In the genomic region with DNA sequence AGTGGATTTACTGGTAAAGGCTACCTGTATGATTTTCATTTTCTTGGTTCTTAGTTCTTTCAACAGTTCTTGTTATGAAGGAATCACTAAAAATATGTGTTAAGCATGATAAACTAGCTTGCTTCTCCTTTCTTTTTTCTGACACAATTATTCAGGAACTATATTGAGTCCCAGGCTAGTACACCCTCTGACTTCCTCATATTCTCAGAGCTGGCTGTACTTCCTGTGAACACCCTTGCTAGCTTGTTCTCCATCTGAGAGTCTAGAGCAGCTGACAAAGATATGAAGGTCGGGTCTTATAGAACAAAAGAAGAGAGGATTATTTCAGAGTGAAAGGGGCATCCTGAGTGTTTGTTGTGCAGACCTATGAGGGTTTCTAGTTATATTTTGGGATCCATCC, we compare ENCODE assay signal across 28 mouse cellular contexts. TPM values are rescaled to one million over a fixed set of nuclear protein-coding genes. Genes with fewer than 3 reads are reported as not detected.
DNase-seq lines count a peak whose midpoint lies in the region; ATAC-seq lines count a peak whose summit lies in the region.
"Had no signal": no experiment of that assay in that cellular context is flagged by ENCODE, and none has a peak within 500 bp of the region (broad histone marks: within the 10 kb centered on the region; RNA-seq: fewer than 3 reads in every experiment).

No protein-coding gene starts in this region.

- H3K4me3 ChIP-seq in midbrain, embryonic 11.5 days (ENCODE audit: low read depth, low read length): no peak overlapping the region
- no peak overlapping the region for H3K4me3 ChIP-seq in midbrain, embryonic 10.5 days
- no peak overlapping the region for H3K4me3 ChIP-seq in hindbrain, embryonic 13.5 days
- H3K4me3 ChIP-seq: embryonic facial prominence, embryonic 12.5 days; heart, adult 2 months; hindbrain, embryonic 15.5 days; limb, embryonic 15.5 days; megakaryocyte, embryonic 14.5 days had no signal

- no peaks in the 10 kb centered on the region for H3K4me1 ChIP-seq in midbrain, embryonic 11.5 days (ENCODE audit: control insufficient read depth, insufficient read depth, low read length)
- H3K4me1 ChIP-seq in midbrain, embryonic 10.5 days: no peaks in the 10 kb centered on the region
- no peaks in the 10 kb centered on the region for H3K4me1 ChIP-seq in hindbrain, embryonic 13.5 days (replicated peaks)
- H3K4me1 ChIP-seq: embryonic facial prominence, embryonic 12.5 days; hindbrain, embryonic 15.5 days; limb, embryonic 15.5 days had no signal

- H3K27ac ChIP-seq in midbrain, embryonic 11.5 days (ENCODE audit: low read depth, low read length): no peak overlapping the region
- no peak overlapping the region for H3K27ac ChIP-seq in midbrain, embryonic 10.5 days (replicated peaks)
- no peak overlapping the region for H3K27ac ChIP-seq in hindbrain, embryonic 13.5 days
- H3K27ac ChIP-seq: embryonic facial prominence, embryonic 12.5 days; heart, adult 2 months; hindbrain, embryonic 15.5 days; limb, embryonic 15.5 days had no signal

- no peaks in the 10 kb centered on the region for H3K9me3 ChIP-seq in midbrain, embryonic 11.5 days (ENCODE audit: control insufficient read depth, low read length)
- H3K9me3 ChIP-seq in midbrain, embryonic 10.5 days (replicated peaks): no peaks in the 10 kb centered on the region
- no peaks in the 10 kb centered on the region for H3K9me3 ChIP-seq in hindbrain, embryonic 13.5 days
- H3K9me3 ChIP-seq: embryonic facial prominence, embryonic 12.5 days; hindbrain, embryonic 15.5 days; limb, embryonic 15.5 days; megakaryocyte, embryonic 14.5 days had no signal

- H3K4me2 ChIP-seq in midbrain, embryonic 11.5 days: no peak overlapping the region
- H3K4me2 ChIP-seq in hindbrain, embryonic 13.5 days: no peak overlapping the region
- H3K4me2 ChIP-seq: embryonic facial prominence, embryonic 12.5 days; hindbrain, embryonic 15.5 days; limb, embryonic 15.5 days had no signal

- no peaks in the 10 kb centered on the region for H3K27me3 ChIP-seq in midbrain, embryonic 11.5 days (ENCODE audit: control insufficient read depth, insufficient read depth, low read length)
- no peaks in the 10 kb centered on the region for H3K27me3 ChIP-seq in midbrain, embryonic 10.5 days (ENCODE audit: low read depth, poor library complexity, severe bottlenecking)
- H3K27me3 ChIP-seq in hindbrain, embryonic 13.5 days: no peaks in the 10 kb centered on the region
- H3K27me3 ChIP-seq: embryonic facial prominence, embryonic 12.5 days; hindbrain, embryonic 15.5 days; limb, embryonic 15.5 days; megakaryocyte, embryonic 14.5 days had no signal

- no peak for ATAC-seq in midbrain, embryonic 11.5 days (ENCODE audit: low FRiP score)
- ATAC-seq in megakaryocyte, adult 5-6 weeks (ENCODE audit: poor library complexity, severe bottlenecking): peak; percentile 99
- ATAC-seq in hindbrain, embryonic 13.5 days (ENCODE audit: low FRiP score): no peak
- ATAC-seq in cerebellum, adult (ENCODE audit: insufficient number of reproducible peaks, low FRiP score, low TSS enrichment): no peak
- ATAC-seq: CD4-positive, CD25-positive, alpha-beta regulatory T cell, adult 4 months; forebrain, postnatal 0 days; midbrain, embryonic 16.5 days had no signal

- peak; percentile 7 to 20 for DNase-seq in heart, adult 9 months (ENCODE audit: low spot score in 2 of 2)
- no peak for DNase-seq in heart, postnatal 14 days
- DNase-seq in midbrain, embryonic 11.5 days (ENCODE audit: low spot score, missing footprints): peak; percentile 53
- DNase-seq in midbrain, embryonic 10.5 days (ENCODE audit: low spot score): no peak
- DNase-seq in cerebellum, adult 8-10 months: no peak
- DNase-seq: adrenal gland, adult 2 months; cerebellum, adult 9-10 months; forebrain, postnatal 0 days; gastrocnemius, postnatal 25 days; heart, adult 2 months; heart, postnatal 36 days; kidney, adult 2 months; kidney, postnatal 10 days; left cerebral cortex, postnatal 4 days; lung, adult 18-20 months had no signal

- H3K36me3 ChIP-seq in midbrain, embryonic 11.5 days (ENCODE audit: control insufficient read depth, insufficient read depth, low read length): no peaks in the 10 kb centered on the region
- H3K36me3 ChIP-seq in midbrain, embryonic 10.5 days: no peaks in the 10 kb centered on the region
- H3K36me3 ChIP-seq in hindbrain, embryonic 13.5 days: no peaks in the 10 kb centered on the region
- H3K36me3 ChIP-seq: embryonic facial prominence, embryonic 12.5 days; hindbrain, embryonic 15.5 days; limb, embryonic 15.5 days had no signal

- WGBS in midbrain, embryonic 11.5 days: 46% methylated on average over 1 of the region's 1 CpGs
- 59% methylated on average over 1 of the region's 1 CpGs for WGBS in midbrain, embryonic 10.5 days
- WGBS in hindbrain, embryonic 13.5 days: 53% methylated on average over 1 of the region's 1 CpGs

- H3K9ac ChIP-seq in midbrain, embryonic 11.5 days (ENCODE audit: low read length): no peak overlapping the region
- no peak overlapping the region for H3K9ac ChIP-seq in hindbrain, embryonic 13.5 days
- H3K9ac ChIP-seq: embryonic facial prominence, embryonic 12.5 days; forebrain, postnatal 0 days; hindbrain, embryonic 15.5 days; limb, embryonic 15.5 days had no signal

- intact Hi-C loops in heart, postnatal 14 days (cut with DNase I): no loop called here

RNA-seq across cellular contexts. Expression of gene Scrg1, which starts 7.1 kb away (rescaled TPM):
- total RNA-seq in heart, postnatal 14 days (2021): under 1 TPM in 1 of 2 experiments, not detected in 1; 0.43 TPM
- 0.27 TPM in 1 of 2 replicates, not detected in the other for polyA plus RNA-seq in midbrain, embryonic 11.5 days (2014; fragmentation: Nextera tagmentation; extraction: Ambion mirVana)
- 0.35 TPM in 1 of 2 replicates, not detected in the other for polyA plus RNA-seq in midbrain, embryonic 10.5 days (2016; fragmentation: Nextera tagmentation; extraction: Ambion mirVana)
- 16.7 and 27.0 TPM in 2 replicates for total RNA-seq in megakaryocyte, adult 5-6 weeks (2015)
- 2.2 and 10.8 TPM in 2 replicates for total RNA-seq in megakaryocyte, adult 5-6 weeks (2017)
- 1.4 and 2.4 TPM in 2 replicates for polyA plus RNA-seq in hindbrain, embryonic 13.5 days (2015; fragmentation: Nextera tagmentation; extraction: Ambion mirVana)
- total RNA-seq: ES-E14; gastrocnemius, postnatal 25 days; heart, adult 2 months; heart, postnatal 36 days had no signal
- polyA plus RNA-seq: adrenal gland, adult 2 months; CD4-positive, CD25-positive, alpha-beta regulatory T cell, adult 4 months; forebrain, embryonic 11.5 days; small intestine, adult 2 months; thymus, postnatal 0 days had no signal

RNA-seq across cellular contexts. Expression of gene Sap30, which starts 24.8 kb away (rescaled TPM):
- 10 to 100 TPM; 12.9 TPM for total RNA-seq in heart, postnatal 14 days (2021)
- polyA plus RNA-seq in midbrain, embryonic 11.5 days (2014; fragmentation: Nextera tagmentation; extraction: Ambion mirVana): 119 and 123 TPM in 2 replicates
- 78.9 and 86.9 TPM in 2 replicates for polyA plus RNA-seq in midbrain, embryonic 10.5 days (2016; fragmentation: Nextera tagmentation; extraction: Ambion mirVana)
- 85.2 and 101 TPM in 2 replicates for total RNA-seq in megakaryocyte, adult 5-6 weeks (2015)
- 144 and 145 TPM in 2 replicates for total RNA-seq in megakaryocyte, adult 5-6 weeks (2017)
- 46.1 and 48.1 TPM in 2 replicates for polyA plus RNA-seq in hindbrain, embryonic 13.5 days (2015; fragmentation: Nextera tagmentation; extraction: Ambion mirVana)

RNA-seq across cellular contexts. Expression of gene Hmgb2, which starts 48.9 kb away (rescaled TPM):
- total RNA-seq in heart, postnatal 14 days (2021): 10 to 100 TPM; 27.0 to 51.5 TPM
- polyA plus RNA-seq in midbrain, embryonic 11.5 days (2014; fragmentation: Nextera tagmentation; extraction: Ambion mirVana): 628 and 641 TPM in 2 replicates
- 599 and 633 TPM in 2 replicates for polyA plus RNA-seq in midbrain, embryonic 10.5 days (2016; fragmentation: Nextera tagmentation; extraction: Ambion mirVana)
- total RNA-seq in megakaryocyte, adult 5-6 weeks (2015): 624 and 684 TPM in 2 replicates
- 745 and 753 TPM in 2 replicates for total RNA-seq in megakaryocyte, adult 5-6 weeks (2017)
- 115 and 140 TPM in 2 replicates for polyA plus RNA-seq in hindbrain, embryonic 13.5 days (2015; fragmentation: Nextera tagmentation; extraction: Ambion mirVana)

Comparison
In these comparisons a context has a peak if more than half of its experiments do, and no peak if none do; other contexts are left out.
1. DNase-seq: peak in heart, adult 9 months (2 of 2) and midbrain, embryonic 11.5 days (single experiment); none in heart, postnatal 14 days (0 of 2), midbrain, embryonic 10.5 days (single experiment) and cerebellum, adult 8-10 months (single experiment).